Mouse (Mus musculus) left cerebral cortex, adult 11 months (tissue): ENCODE results near the gene Xpo6.

Experiments
- DNase-seq: peaks from one replicate; pipeline ENCODE4 v3.0.0; 2022; ENCODE audit warnings: low spot score

The Xpo6 gene

GRCm38 (mm10) chr7:126194175-126194574 is 6.1 kb downstream of the Xpo6 start:
- DNase-seq: no peak

GRCm38 (mm10) chr7:126191471-126191870 is 8.8 kb downstream of the Xpo6 start:
- DNase-seq: no peak

GRCm38 (mm10) chr7:126189517-126189916 is 10.8 kb downstream of the Xpo6 start:
- DNase-seq: no peak

- DNase-seq: no peak
Observed at GRCm38 (mm10) chr7:126185999-126186398, 14.3 kb downstream of the Xpo6 start.

GRCm38 (mm10) chr7:126183583-126183982 is 16.7 kb downstream of the Xpo6 start:
- no peak for DNase-seq

DNA sequence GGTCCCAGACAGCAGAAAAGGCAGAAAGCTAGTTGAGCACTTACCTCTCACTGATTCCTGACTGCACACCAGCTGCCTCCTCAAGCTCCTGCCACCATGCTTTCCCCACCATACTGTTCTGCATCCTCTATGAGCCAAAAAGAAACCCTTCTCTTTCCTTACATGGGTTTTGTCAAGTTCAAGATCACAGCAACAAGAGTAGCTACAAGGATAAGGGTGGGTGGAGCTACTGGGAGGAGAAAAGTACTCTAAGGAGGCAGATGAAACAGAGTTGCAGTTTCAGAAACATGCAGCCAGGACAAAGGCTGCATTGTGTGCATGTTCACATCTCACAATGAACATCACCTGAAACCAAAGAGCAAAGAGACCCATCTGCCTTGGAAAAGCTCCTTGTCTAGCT is 18.8 kb downstream of the Xpo6 start:
- no peak for DNase-seq

DNA sequence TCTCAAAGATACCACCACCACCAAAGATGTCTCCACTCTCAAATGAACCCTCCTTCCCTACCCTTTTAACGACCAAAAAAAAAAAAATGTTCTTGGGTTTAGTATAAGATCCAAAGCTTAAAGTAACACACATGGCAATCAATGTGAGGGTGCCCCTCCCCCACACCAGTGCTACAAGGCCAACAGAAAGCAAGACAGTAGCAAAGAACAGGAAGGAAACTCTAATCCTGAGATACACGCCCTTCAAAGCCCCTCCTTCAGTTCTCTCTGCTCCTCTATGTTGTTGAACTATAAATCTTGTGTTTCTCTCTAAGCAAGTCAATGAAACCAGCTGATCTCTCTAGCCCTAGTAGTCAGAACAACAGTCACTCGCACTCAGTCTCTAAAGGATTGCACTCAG is 19.3 kb downstream of the Xpo6 start:
- no peak for DNase-seq

DNA sequence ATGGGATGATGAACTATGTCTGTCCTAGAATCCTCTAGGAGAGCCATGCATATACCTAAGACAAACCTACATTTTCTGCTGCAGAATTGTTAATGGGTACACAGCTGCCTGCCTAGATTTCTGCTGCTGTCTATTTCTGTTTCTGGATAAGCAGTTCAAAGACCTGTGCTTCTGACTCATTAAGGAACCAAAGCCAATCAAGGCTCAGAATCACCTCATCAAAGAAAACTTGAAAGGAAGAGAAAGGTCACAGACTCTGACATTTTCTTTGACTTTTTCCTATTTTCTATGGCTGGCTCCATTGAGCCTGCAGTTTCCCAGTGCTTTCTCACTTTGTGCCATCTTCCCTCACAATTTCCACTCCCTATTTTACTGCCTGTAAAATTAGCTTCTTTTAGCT is 21.5 kb downstream of the Xpo6 start:
- no peak for DNase-seq

DNA sequence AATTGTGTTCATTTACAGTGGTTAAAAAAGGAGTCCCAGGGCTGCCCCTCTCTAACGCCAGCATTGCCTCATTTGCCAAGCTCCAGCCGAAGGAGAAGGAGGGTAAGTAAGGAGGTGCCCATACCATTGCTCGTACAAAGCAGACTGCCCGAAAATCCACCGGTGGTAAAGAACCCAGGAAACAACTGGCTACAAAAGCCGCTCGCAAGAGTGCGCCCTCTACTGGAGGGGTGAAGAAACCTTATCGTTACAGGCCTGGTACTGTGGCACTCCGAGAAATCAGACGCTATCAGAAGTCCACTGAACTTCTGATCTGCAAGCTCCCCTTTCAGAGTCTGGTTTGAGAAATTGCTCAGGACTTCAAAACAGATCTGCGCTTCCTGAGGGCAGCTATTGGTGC is 24.3 kb downstream of the Xpo6 start:
- no peak for DNase-seq

DNA sequence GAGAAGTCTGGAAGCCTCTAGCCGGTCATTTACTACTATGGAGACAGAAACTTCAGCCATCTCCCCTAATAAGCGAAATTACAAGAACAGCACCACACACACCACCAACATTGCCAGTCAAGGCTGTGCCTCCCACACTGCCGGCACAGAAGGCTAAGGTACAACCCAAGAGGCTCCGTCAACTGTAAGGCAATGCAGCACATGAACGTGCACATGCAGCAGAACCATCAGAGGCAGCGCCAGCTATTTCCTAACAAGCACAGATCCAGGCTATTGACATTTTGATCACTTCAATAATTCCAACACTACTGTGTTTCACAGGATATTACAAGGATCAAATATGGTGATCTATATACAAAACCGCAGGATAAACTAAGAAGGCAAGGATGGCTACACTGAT is 24.8 kb downstream of the Xpo6 start:
- no peak for DNase-seq

GRCm38 (mm10) chr7:126174863-126175262 is 25.4 kb downstream of the Xpo6 start:
- no peak for DNase-seq

DNA sequence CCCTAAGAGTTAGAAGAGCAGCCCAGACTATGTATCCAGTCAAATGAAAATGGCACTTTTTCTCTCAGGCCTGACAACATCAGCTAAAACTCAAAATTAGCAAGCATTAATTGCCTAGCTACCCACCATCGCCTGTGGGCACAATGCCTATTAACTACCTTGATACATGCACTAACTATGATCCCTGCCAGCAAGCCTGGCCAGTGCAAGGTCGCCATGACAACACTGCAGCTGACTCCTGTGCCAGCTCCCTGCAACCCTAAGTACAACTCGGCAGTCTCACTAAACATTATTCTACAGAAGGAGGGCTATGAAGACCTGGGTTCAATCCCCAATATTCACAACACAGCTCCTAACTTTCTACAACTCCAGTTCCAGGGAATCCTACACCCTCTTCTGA is 28.3 kb downstream of the Xpo6 start:
- DNase-seq: no peak

GRCm38 (mm10) chr7:126168584-126168983 is 31.7 kb downstream of the Xpo6 start:
- DNase-seq: no peak

DNA sequence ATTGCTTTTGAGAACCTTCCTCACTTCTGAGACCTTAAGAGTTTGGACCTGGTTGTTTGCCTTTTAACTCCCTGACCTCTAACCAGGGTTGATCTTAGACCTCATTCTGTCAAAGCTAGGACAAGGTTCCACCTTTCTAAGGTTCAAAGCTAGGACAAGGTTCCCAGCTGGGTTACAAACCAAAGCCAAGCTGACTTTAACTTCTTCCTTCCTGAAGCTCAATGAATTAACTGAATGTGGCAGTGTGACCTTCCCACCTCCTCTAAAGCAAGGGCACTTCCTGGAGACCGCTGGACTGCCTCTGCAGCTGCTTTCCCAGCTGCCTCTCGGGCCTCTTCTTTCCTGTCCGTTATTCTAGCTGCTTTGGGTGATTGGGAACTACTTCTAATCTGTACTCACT is 32.9 kb downstream of the Xpo6 start:
- DNase-seq: no peak

GRCm38 (mm10) chr7:126166571-126166970 is 33.7 kb downstream of the Xpo6 start:
- DNase-seq: no peak

- no peak for DNase-seq
Observed at GRCm38 (mm10) chr7:126158238-126158637, 42.1 kb downstream of the Xpo6 start.

DNA sequence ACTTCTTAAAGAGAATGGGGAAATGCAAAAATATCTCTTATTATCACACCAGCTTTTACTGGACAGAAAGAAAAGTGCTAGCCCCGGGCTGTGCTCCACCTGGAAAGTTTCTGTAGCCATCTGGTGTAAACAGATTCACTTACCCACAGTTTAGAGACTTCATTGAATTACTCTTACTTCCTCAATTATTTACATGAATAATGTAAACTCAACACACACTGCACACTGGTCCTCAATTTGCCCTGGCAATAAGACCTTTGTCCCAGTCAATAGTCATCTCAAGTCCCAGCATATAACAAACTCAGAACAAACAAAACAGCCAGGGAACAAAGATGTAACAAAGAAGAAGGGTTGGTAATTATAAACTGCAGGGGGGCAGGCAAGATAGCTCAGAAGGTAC is 44.6 kb downstream of the Xpo6 start:
- DNase-seq: no peak

DNA sequence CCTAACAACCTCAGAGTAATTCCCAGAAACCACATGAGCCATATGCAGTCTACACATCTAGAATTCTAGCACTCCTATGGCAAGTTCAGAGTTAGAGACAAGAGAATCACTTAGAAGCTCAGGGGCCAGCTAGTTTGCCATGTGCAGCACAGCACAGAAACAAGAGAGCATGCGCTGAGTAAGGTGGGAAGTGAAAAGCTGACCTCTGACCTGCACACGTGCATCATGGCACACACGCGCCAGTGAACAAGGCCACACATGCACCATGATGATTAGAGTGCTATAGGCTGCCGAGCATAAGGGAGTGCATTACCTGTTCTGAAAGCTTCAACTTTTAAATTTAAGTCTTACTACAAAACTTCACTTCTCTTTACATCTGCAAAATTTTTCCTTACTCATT is 45.6 kb downstream of the Xpo6 start:
- no peak for DNase-seq

DNA sequence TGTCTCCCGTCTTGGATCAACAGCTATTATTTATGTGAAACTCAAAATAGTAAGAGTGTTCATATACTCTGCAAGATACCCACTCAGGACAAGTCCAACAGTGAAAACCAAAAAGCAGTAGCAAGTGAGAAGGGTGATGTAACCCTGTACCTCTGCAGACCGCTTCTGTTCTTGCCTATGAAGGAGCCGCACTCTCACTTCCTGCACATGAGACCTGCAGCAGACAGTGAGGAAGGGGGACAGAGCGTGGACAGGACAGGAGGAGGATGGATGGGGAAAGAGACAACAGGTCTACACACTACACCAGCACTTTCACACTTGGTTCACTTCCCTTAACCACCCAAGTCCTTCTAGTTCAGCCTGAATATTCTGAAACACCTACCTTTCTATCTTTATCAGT is 48.0 kb downstream of the Xpo6 start:
- DNase-seq: no peak

DNA sequence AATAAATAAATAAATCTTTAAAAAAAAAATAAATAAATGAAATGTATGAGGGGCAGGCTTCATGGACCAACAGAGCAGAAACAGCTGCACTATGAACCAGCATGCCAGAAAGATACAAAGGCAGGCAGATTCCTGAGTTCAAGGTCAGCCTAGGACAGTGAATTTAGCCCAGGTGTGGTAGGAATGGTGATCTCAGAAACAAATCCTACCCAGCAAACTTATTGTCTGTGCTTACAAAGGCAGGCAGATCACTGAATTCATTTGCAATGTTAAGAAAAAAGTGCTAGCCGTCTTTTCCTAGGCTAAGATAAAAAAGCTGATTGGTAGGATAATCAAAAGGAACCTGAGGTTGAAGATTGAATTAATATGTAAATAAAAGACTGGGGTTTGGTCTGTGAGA is 54.1 kb downstream of the Xpo6 start:
- DNase-seq: no peak

- DNase-seq: no peak
Observed at GRCm38 (mm10) chr7:126144364-126144763, 55.9 kb downstream of the Xpo6 start.

DNA sequence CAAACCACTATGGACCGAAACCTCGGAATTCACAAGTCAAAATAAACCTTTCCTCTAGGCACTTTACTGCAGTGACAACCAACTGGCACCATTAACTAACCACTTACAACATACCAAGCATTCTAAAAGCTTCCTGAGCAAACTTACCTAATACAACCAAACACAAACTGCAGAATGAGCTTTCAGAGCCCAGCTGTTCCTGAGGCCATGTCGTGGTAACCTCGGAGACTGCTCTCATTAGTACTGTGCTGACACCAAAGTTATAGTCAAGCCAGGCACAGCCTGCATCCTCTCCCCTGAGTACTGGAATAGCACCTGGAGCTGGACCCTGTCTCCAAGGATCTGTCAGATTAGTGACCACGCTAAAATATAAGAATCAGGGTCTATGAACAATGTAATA is 62.5 kb downstream of the Xpo6 start:
- DNase-seq: no peak

GRCm38 (mm10) chr7:126135391-126135790 is 64.9 kb downstream of the Xpo6 start:
- no peak for DNase-seq

- no peak for DNase-seq
Observed at GRCm38 (mm10) chr7:126134634-126135321, 65.5 kb downstream of the Xpo6 start.

DNA sequence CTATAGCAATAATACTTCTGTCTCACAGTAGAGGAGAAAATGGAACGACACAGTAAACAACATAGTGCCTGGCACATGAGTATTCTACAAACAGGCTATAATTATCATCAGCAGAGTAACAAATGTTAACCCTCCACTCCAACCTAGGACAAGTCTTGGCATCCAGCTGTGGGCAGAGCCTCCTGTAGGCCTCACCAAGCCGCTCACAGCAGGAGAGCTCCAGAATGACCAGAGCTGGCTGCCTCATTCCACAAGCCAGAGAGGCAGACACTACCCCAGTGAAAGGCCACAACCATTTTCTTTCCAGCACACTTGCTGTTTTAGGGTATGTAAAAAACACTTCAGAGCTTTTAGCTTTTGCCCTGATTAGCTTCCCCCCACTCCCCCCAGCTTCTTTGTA is 72.6 kb downstream of the Xpo6 start:
- no peak for DNase-seq
